Mouse (Mus musculus) E14TG2a.4 (cell line): ENCODE data around the gene Oaz1.

Experiments
- CTCF ChIP-seq: conservative IDR thresholded peaks from 2 replicates; pipeline ENCODE4 v1.5.1; 2014; ENCODE audit warnings: low read length
- NANOG ChIP-seq: IDR thresholded peaks from 2 replicates; pipeline ENCODE4 v1.6.1; 2014; ENCODE audit warnings: borderline replicate concordance, low read length, mixed read lengths
- POU5F1 ChIP-seq: IDR thresholded peaks from 2 replicates; pipeline ENCODE4 v1.6.1; 2014; ENCODE audit warnings: low read length, borderline replicate concordance

DNA sequence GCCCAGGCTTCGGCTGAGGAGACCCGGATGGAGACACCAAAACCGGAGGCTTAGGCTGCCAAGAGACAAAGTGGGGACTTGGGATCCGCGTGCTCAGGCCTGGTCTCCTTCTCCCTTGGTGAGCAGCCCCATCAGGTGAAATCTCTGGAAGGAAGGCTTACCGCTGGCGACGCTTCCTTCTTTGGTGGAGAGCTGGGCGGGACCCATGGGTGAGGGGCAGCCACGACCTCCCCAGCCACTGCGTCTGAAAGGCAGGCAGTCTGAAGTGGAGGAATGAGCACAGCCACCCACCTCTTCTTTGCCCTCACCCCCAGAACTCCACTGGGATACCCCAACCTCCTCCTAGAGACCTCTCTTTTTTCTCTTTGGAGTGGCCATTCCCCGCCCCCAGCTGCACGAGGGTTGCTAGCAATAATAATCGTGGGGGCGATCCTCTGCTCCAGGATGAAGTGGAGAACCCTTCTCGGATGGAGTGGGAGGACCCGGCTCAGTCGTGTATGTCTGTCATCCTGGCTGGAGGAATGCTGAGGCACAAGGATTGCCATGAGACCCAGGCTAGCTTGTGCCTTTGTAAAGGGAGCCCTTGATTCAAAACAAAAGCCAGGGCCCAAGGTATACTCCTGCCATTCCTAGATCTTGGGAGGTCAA is 17.3 kb upstream of the Oaz1 start:
- TF ChIP-seq CTCF (no peak), POU5F1 (no peak), NANOG (no peak)
